Mouse (Mus musculus) erythroblast, embryonic 14.5 days (primary cell): ENCODE data around the gene Cdh23. TPM values are rescaled to one million over a fixed set of nuclear protein-coding genes. Genes with fewer than 3 reads are reported as not detected.

ENCODE experiments used
- H3K27me3 ChIP-seq: 2 replicates; pipeline ENCODE4 v1.6.1; 2012; ENCODE audit warnings: inconsistent platforms; ENCODE audit not compliant: control insufficient read depth
- H3K36me3 ChIP-seq: 2 replicates; pipeline ENCODE4 v1.6.1; 2012; ENCODE audit warnings: mild to moderate bottlenecking, inconsistent platforms; ENCODE audit not compliant: control insufficient read depth
- H3K4me1 ChIP-seq: 2 replicates; pipeline ENCODE4 v1.6.1; 2012; ENCODE audit warnings: inconsistent platforms; ENCODE audit not compliant: control insufficient read depth
- H3K4me3 ChIP-seq: replicated peaks from 2 replicates; pipeline ENCODE3; 2012; ENCODE audit warnings: moderate library complexity, mild to moderate bottlenecking, inconsistent platforms
- H3K9me3 ChIP-seq: 2 replicates; pipeline ENCODE4 v1.6.1; 2012; ENCODE audit warnings: low read length, inconsistent platforms, mixed read lengths; ENCODE audit not compliant: control insufficient read depth
- GATA1 ChIP-seq: IDR thresholded peaks from 2 replicates; pipeline ENCODE4 v1.6.1; 2012; ENCODE audit warnings: low read length, inconsistent platforms, mixed read lengths
- TAL1 ChIP-seq: IDR thresholded peaks from 3 replicates; pipeline ENCODE4 v1.6.1; 2012; ENCODE audit warnings: low read length, inconsistent platforms, mixed read lengths
- polyA plus RNA-seq: library from polyadenylated mRNA; stranded (reverse); fragments of >175 nt; gene quantifications from 2 replicates; pipeline ENCODE4 v1.2.3, GENCODE M21; 2012

Cdh23 gene
- polyA plus RNA-seq, 1 experiment: 0.01 TPM

GRCm38 (mm10) chr10:60737169-60737728, 41.0 kb upstream of the Cdh23 start:
- Histone ChIP-seq H3K9me3 (peaks cover under 1% of the 10 kb centered on the region; the same call in 1 of the 2 replicates), H3K36me3 (peaks cover under 1% of the 10 kb centered on the region; the same call in 1 of the 2 replicates), H3K27me3 (no peaks in the 10 kb centered on the region), H3K4me3 (no peak overlapping the region), H3K4me1 (no peaks in the 10 kb centered on the region)
- no peak for TF ChIP-seq GATA1
- TF ChIP-seq TAL1: no peak

- no peak overlapping the region for H3K4me3 ChIP-seq
- H3K27me3 ChIP-seq: no peaks in the 10 kb centered on the region
- H3K36me3 ChIP-seq: no peaks in the 10 kb centered on the region; the same call in 1 of the 2 replicates
- no peaks in the 10 kb centered on the region for H3K9me3 ChIP-seq
- H3K4me1 ChIP-seq: no peaks in the 10 kb centered on the region
- no peak for TF ChIP-seq GATA1
Measured at GRCm38 (mm10) chr10:60735737-60736136, 39.4 kb upstream of the Cdh23 start.

- H3K36me3 ChIP-seq: no peaks in the 10 kb centered on the region; the same call in 1 of the 2 replicates
- H3K4me3 ChIP-seq: no peak overlapping the region
- no peaks in the 10 kb centered on the region for H3K27me3 ChIP-seq
- peaks cover 2% of the 10 kb centered on the region; the same call in 1 of the 2 replicates for H3K4me1 ChIP-seq
- no peak for TF ChIP-seq TAL1
- no peaks in the 10 kb centered on the region for H3K9me3 ChIP-seq
Measured at GRCm38 (mm10) chr10:60733471-60733870, 37.2 kb upstream of the Cdh23 start.

- Histone ChIP-seq H3K36me3 (no peaks in the 10 kb centered on the region; the same call in 1 of the 2 replicates), H3K4me1 (peaks cover 2% of the 10 kb centered on the region; the same call in 1 of the 2 replicates), H3K9me3 (no peaks in the 10 kb centered on the region), H3K4me3 (no peak overlapping the region), H3K27me3 (no peaks in the 10 kb centered on the region)
- TF ChIP-seq TAL1 (no peak), GATA1 (no peak)
Measured at GRCm38 (mm10) chr10:60732397-60732861, 36.1 kb upstream of the Cdh23 start.

- H3K27me3 ChIP-seq: no peaks in the 10 kb centered on the region
Measured at GRCm38 (mm10) chr10:60731742-60732141, 35.5 kb upstream of the Cdh23 start.

GRCm38 (mm10) chr10:60727301-60727700, 31.0 kb upstream of the Cdh23 start:
- Histone ChIP-seq H3K4me1 (peaks cover 2% of the 10 kb centered on the region; the same call in 1 of the 2 replicates), H3K9me3 (no peaks in the 10 kb centered on the region), H3K4me3 (no peak overlapping the region), H3K36me3 (no peaks in the 10 kb centered on the region; the same call in 1 of the 2 replicates), H3K27me3 (no peaks in the 10 kb centered on the region)
- TF ChIP-seq GATA1 (no peak), TAL1 (no peak)

More at GRCm38 (mm10) chr10:60731742-60732141, 35.5 kb upstream of the Cdh23 start:
- H3K4me1 ChIP-seq: peaks cover 2% of the 10 kb centered on the region; the same call in 1 of the 2 replicates
- no peaks in the 10 kb centered on the region for H3K9me3 ChIP-seq
- H3K4me3 ChIP-seq: no peak overlapping the region
- no peaks in the 10 kb centered on the region; the same call in 1 of the 2 replicates for H3K36me3 ChIP-seq
- no peak for TF ChIP-seq TAL1

GRCm38 (mm10) chr10:60726896-60727295, 30.6 kb upstream of the Cdh23 start:
- no peaks in the 10 kb centered on the region for H3K9me3 ChIP-seq

GRCm38 (mm10) chr10:60724496-60724895, 28.2 kb upstream of the Cdh23 start:
- TF ChIP-seq GATA1 (no peak), TAL1 (no peak)

More at GRCm38 (mm10) chr10:60726896-60727295, 30.6 kb upstream of the Cdh23 start:
- no peak for TF ChIP-seq TAL1
- no peak for TF ChIP-seq GATA1
- peaks cover 2% of the 10 kb centered on the region; the same call in 1 of the 2 replicates for H3K4me1 ChIP-seq
- H3K4me3 ChIP-seq: no peak overlapping the region
- H3K36me3 ChIP-seq: no peaks in the 10 kb centered on the region; the same call in 1 of the 2 replicates
- no peaks in the 10 kb centered on the region for H3K27me3 ChIP-seq

GRCm38 (mm10) chr10:60723345-60723744, 27.1 kb upstream of the Cdh23 start:
- TF ChIP-seq GATA1 (no peak), TAL1 (no peak)
- Histone ChIP-seq H3K9me3 (peaks cover 5% of the 10 kb centered on the region), H3K36me3 (no peaks in the 10 kb centered on the region; the same call in 1 of the 2 replicates), H3K27me3 (no peaks in the 10 kb centered on the region), H3K4me1 (no peaks in the 10 kb centered on the region), H3K4me3 (no peak overlapping the region)

More at GRCm38 (mm10) chr10:60724496-60724895, 28.2 kb upstream of the Cdh23 start:
- Histone ChIP-seq H3K9me3 (no peaks in the 10 kb centered on the region), H3K4me1 (no peaks in the 10 kb centered on the region), H3K27me3 (no peaks in the 10 kb centered on the region), H3K4me3 (no peak overlapping the region), H3K36me3 (no peaks in the 10 kb centered on the region; the same call in 1 of the 2 replicates)

GRCm38 (mm10) chr10:60721640-60722039, 25.4 kb upstream of the Cdh23 start:
- Histone ChIP-seq H3K27me3 (no peaks in the 10 kb centered on the region), H3K36me3 (no peaks in the 10 kb centered on the region; the same call in 1 of the 2 replicates), H3K9me3 (peaks cover 5% of the 10 kb centered on the region), H3K4me3 (no peak overlapping the region), H3K4me1 (no peaks in the 10 kb centered on the region)
- TF ChIP-seq GATA1 (no peak), TAL1 (no peak)
